Mouse (Mus musculus) MEL (cell line): ENCODE results near the gene A630095N17Rik. TPM values are rescaled to one million over a fixed set of nuclear protein-coding genes. Genes with fewer than 3 reads are reported as not detected.

Experiments used
- DNase-seq: peaks from one replicate; pipeline ENCODE4 v3.0.0; 2011; ENCODE audit warnings: low read depth, low spot score
- H3K27ac ChIP-seq: 2 replicates; pipeline ENCODE4 v1.5.1; 2012; ENCODE audit warnings: low read depth, mild to moderate bottlenecking, control low read depth, low read length, moderate library complexity; ENCODE audit not compliant: control insufficient read depth
- H3K27me3 ChIP-seq, 2 experiments: fragments of 150-350 bp in 1 of 2; sonication (generic) in 1 of 2; 2 replicates each; pipeline ENCODE4 v1.6.1; 2012; ENCODE audit warnings: low read length in 2 of 2, mild to moderate bottlenecking in 2 of 2, improper control_type of control experiment in 1 of 2, moderate library complexity in 1 of 2; ENCODE audit not compliant: insufficient read depth in 2 of 2, control insufficient read depth in 1 of 2
- H3K36me3 ChIP-seq, 2 experiments: 2 replicates each; pipeline ENCODE4 v1.6.1; 2012 to 2014; ENCODE audit warnings: low read length in 2 of 2, improper control_type of control experiment in 1 of 2, inconsistent platforms in 1 of 2, mild to moderate bottlenecking in 1 of 2; ENCODE audit not compliant: insufficient read depth in 2 of 2, control insufficient read depth in 1 of 2
- H3K4me1 ChIP-seq, 2 experiments: fragments of 150-350 bp in 1 of 2; sonication (generic) in 1 of 2; 2 replicates each; pipeline ENCODE4 v1.6.1; 2012; ENCODE audit warnings: low read length in 2 of 2, improper control_type of control experiment in 1 of 2, mild to moderate bottlenecking in 1 of 2; ENCODE audit not compliant: insufficient read depth in 2 of 2, control insufficient read depth in 1 of 2
- H3K4me3 ChIP-seq, 2 experiments: fragments of 150-350 bp in 1 of 2; sonication (generic) in 1 of 2; 2 replicates each; pipeline ENCODE4 v1.5.1; 2012; ENCODE audit warnings: low read depth in 2 of 2, low read length in 2 of 2, mild to moderate bottlenecking in 2 of 2, moderate library complexity in 2 of 2, control low read depth in 1 of 2, improper control_type of control experiment in 1 of 2; ENCODE audit not compliant: control insufficient read depth in 1 of 2, insufficient read depth in 1 of 2
- H3K79me2 ChIP-seq: 2 replicates; pipeline ENCODE4 v1.6.1; 2012; ENCODE audit warnings: mild to moderate bottlenecking, low read length, moderate library complexity; ENCODE audit not compliant: control insufficient read depth, poor library complexity, insufficient read depth
- H3K9ac ChIP-seq: 2 replicates; pipeline ENCODE4 v1.6.1; 2012; ENCODE audit warnings: low read depth, mild to moderate bottlenecking, control low read depth, low read length, moderate library complexity; ENCODE audit not compliant: control insufficient read depth, poor library complexity, severe bottlenecking
- H3K9me3 ChIP-seq: fragments of 150-350 bp; sonication (generic); replicated peaks from 2 replicates; pipeline ENCODE4 v1.6.1; 2012; ENCODE audit warnings: mild to moderate bottlenecking, low read length, improper control_type of control experiment, moderate library complexity; ENCODE audit not compliant: insufficient read depth
- CHD1 ChIP-seq: IDR thresholded peaks from 2 replicates; pipeline ENCODE4 v1.6.1; 2012; ENCODE audit warnings: low read depth, mild to moderate bottlenecking, inconsistent platforms, low read length, improper control_type of control experiment
- CHD2 ChIP-seq: IDR thresholded peaks from 2 replicates; pipeline ENCODE4 v1.6.1; 2011; ENCODE audit warnings: low read length, improper control_type of control experiment
- CTCF ChIP-seq, 3 experiments: IDR thresholded peaks in 2 of 3; conservative IDR thresholded peaks in 1 of 3; 2 replicates each; pipeline ENCODE4 v1.5.1; 2011 to 2012; ENCODE audit warnings: low read length in 3 of 3, low read depth in 2 of 3, mild to moderate bottlenecking in 2 of 3, improper control_type of control experiment in 1 of 3, inconsistent platforms in 1 of 3, mixed read lengths in 1 of 3, moderate library complexity in 1 of 3; ENCODE audit not compliant: control insufficient read depth in 1 of 3, insufficient read depth in 1 of 3, poor library complexity in 1 of 3, severe bottlenecking in 1 of 3
- E2F4 ChIP-seq: IDR thresholded peaks from 2 replicates; pipeline ENCODE4 v1.6.1; 2011; ENCODE audit warnings: low read depth, low read length, improper control_type of control experiment, borderline replicate concordance
- ELF1 ChIP-seq: IDR thresholded peaks from 2 replicates; pipeline ENCODE4 v1.6.1; 2014; ENCODE audit warnings: low read depth, mild to moderate bottlenecking, inconsistent platforms, low read length, improper control_type of control experiment, moderate library complexity
- GABPA ChIP-seq: IDR thresholded peaks from 2 replicates; pipeline ENCODE4 v1.6.1; 2012; ENCODE audit warnings: low read depth, mild to moderate bottlenecking, inconsistent platforms, low read length, improper control_type of control experiment, moderate library complexity
- GATA1 ChIP-seq: IDR thresholded peaks from 2 replicates; pipeline ENCODE4 v1.6.1; 2011; ENCODE audit warnings: low read depth, low read length, improper control_type of control experiment
- HCFC1 ChIP-seq: IDR thresholded peaks from 2 replicates; pipeline ENCODE4 v1.6.1; 2012; ENCODE audit warnings: low read depth, mild to moderate bottlenecking, inconsistent platforms, low read length, improper control_type of control experiment, moderate library complexity
- MAFK ChIP-seq: IDR thresholded peaks from 2 replicates; pipeline ENCODE4 v1.6.1; 2011; ENCODE audit warnings: low read depth, mild to moderate bottlenecking, low read length, improper control_type of control experiment, borderline replicate concordance
- MAX ChIP-seq: IDR thresholded peaks from 2 replicates; pipeline ENCODE4 v1.6.1; 2011; ENCODE audit warnings: low read length, improper control_type of control experiment
- MAZ ChIP-seq: IDR thresholded peaks from 2 replicates; pipeline ENCODE4 v1.6.1; 2012; ENCODE audit warnings: low read depth, mild to moderate bottlenecking, inconsistent platforms, low read length, improper control_type of control experiment
- MEF2A ChIP-seq: IDR thresholded peaks from 2 replicates; pipeline ENCODE4 v1.6.1; 2014; ENCODE audit warnings: low read depth, mild to moderate bottlenecking, inconsistent platforms, low read length, improper control_type of control experiment; ENCODE audit not compliant: poor library complexity, insufficient replicate concordance, severe bottlenecking; ENCODE audit errors: extremely low read depth
- MXI1 ChIP-seq: IDR thresholded peaks from 2 replicates; pipeline ENCODE4 v1.6.1; 2011; ENCODE audit warnings: mild to moderate bottlenecking, low read depth, low read length, improper control_type of control experiment
- MYB ChIP-seq: IDR thresholded peaks from 2 replicates; pipeline ENCODE4 v1.6.1; 2011; ENCODE audit warnings: mild to moderate bottlenecking, low read depth, low read length, improper control_type of control experiment
- NELFE ChIP-seq: IDR thresholded peaks from 2 replicates; pipeline ENCODE4 v1.6.1; 2011; ENCODE audit warnings: low read depth, low read length, improper control_type of control experiment
- POLR2A ChIP-seq, 2 experiments: IDR thresholded peaks; 2 replicates each; pipeline ENCODE4 v1.6.1; 2011 to 2012; ENCODE audit warnings: low read length in 2 of 2, mild to moderate bottlenecking in 2 of 2, control low read depth in 1 of 2, improper control_type of control experiment in 1 of 2, low read depth in 1 of 2, moderate library complexity in 1 of 2; ENCODE audit not compliant: control insufficient read depth in 1 of 2, insufficient read depth in 1 of 2, poor library complexity in 1 of 2
- POLR2AphosphoS2 ChIP-seq: IDR thresholded peaks from 2 replicates; pipeline ENCODE4 v1.6.1; 2011; ENCODE audit warnings: low read length, improper control_type of control experiment
- RAD21 ChIP-seq: IDR thresholded peaks from 2 replicates; pipeline ENCODE4 v1.6.1; 2011; ENCODE audit warnings: mild to moderate bottlenecking, low read depth, low read length, improper control_type of control experiment
- RCOR1 ChIP-seq: IDR thresholded peaks from 2 replicates; pipeline ENCODE4 v1.6.1; 2012; ENCODE audit warnings: low read depth, mild to moderate bottlenecking, inconsistent platforms, low read length, improper control_type of control experiment
- SMC3 ChIP-seq: IDR thresholded peaks from 2 replicates; pipeline ENCODE4 v1.6.1; 2011; ENCODE audit warnings: low read depth, low read length, improper control_type of control experiment
- TAL1 ChIP-seq: IDR thresholded peaks from 2 replicates; pipeline ENCODE4 v1.6.1; 2012; ENCODE audit warnings: mild to moderate bottlenecking, inconsistent platforms, low read length, moderate library complexity, mixed read lengths
- TBP ChIP-seq: IDR thresholded peaks from 2 replicates; pipeline ENCODE4 v1.8.0; 2011; ENCODE audit warnings: low read depth, low read length, improper control_type of control experiment
- TCF12 ChIP-seq: IDR thresholded peaks from 2 replicates; pipeline ENCODE4 v1.6.1; 2014; ENCODE audit warnings: low read depth, mild to moderate bottlenecking, inconsistent platforms, low read length, improper control_type of control experiment, moderate library complexity
- USF1 ChIP-seq: IDR thresholded peaks from 2 replicates; pipeline ENCODE4 v1.6.1; 2014; ENCODE audit warnings: low read depth, mild to moderate bottlenecking, inconsistent platforms, low read length, improper control_type of control experiment, moderate library complexity
- ZC3H11A ChIP-seq: IDR thresholded peaks from 2 replicates; pipeline ENCODE4 v1.6.1; 2012; ENCODE audit warnings: low read depth, mild to moderate bottlenecking, inconsistent platforms, low read length, improper control_type of control experiment
- ZKSCAN1 ChIP-seq: IDR thresholded peaks from 2 replicates; pipeline ENCODE4 v1.6.1; 2012; ENCODE audit warnings: low read depth, mild to moderate bottlenecking, inconsistent platforms, low read length, improper control_type of control experiment, moderate library complexity
- ZMIZ1 ChIP-seq: IDR thresholded peaks from 2 replicates; pipeline ENCODE4 v1.6.1; 2012; ENCODE audit warnings: low read depth, mild to moderate bottlenecking, inconsistent platforms, low read length, improper control_type of control experiment, moderate library complexity
- ZNF384 ChIP-seq: IDR thresholded peaks from 2 replicates; pipeline ENCODE4 v1.6.1; 2012; ENCODE audit warnings: low read depth, mild to moderate bottlenecking, inconsistent platforms, low read length, improper control_type of control experiment
- polyA plus RNA-seq, 2 experiments: library from polyadenylated mRNA; stranded (reverse) in 1 of 2; unstranded in 1 of 2; fragments of >175 nt in 1 of 2; fragments of >200 nt in 1 of 2; gene quantifications; 2 replicates each; pipeline versions ENCODE4 v1.2.1 to v1.2.4; 2012; ENCODE audit warnings: low replicate concordance in 2 of 2, low read depth in 1 of 2; ENCODE audit not compliant: insufficient read length in 2 of 2, insufficient read depth in 1 of 2, missing spikeins in 1 of 2
- total RNA-seq: library from RNA; depleted of rRNA; stranded (reverse); fragments of 300-350 nt; gene quantifications from 2 replicates; pipeline ENCODE4 v1.2.3, GENCODE M21; 2012

The A630095N17Rik gene
- total and polyA plus RNA-seq, 3 experiments = 0.58 to 0.82 TPM; not detected in 1

- TF ChIP-seq MAFK (no peak), RAD21 (no peak), GABPA (no peak), CHD2 (no peak), ZKSCAN1 (no peak), MXI1 (peak; percentile 40; the same call in 1 of the 2 replicates), POLR2AphosphoS2 (no peak), NELFE (no peak)
These were observed 2.7 kb downstream of the A630095N17Rik start (continued) for GRCm38 (mm10) chr1:75229158-75229557.

DNA sequence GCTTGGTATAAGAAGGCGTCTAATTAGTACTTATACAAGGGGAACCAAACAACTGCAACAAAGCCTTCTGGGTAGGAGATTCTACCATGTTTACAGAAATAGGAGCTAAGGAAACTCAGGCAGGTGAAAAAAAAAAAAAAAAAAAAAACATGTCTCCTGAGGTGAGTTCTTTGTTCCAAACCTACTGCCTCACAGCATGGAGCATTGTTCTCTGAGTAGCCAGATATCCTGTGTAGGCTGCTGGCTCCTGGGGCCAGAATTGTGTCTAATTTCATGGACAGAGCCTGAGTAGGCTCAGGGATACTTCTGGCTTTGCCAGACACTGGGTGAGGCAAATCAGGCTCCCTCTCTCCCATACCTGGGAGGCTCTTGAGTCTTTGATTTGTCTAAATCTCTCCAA is 4.2 kb downstream of the A630095N17Rik start:
- peak overlapping the region; percentile 37 for H3K9ac ChIP-seq
- H3K79me2 ChIP-seq = no peaks in the 10 kb centered on the region; the same call in 1 of the 2 replicates
- peaks cover 0 to 61% of the 10 kb centered on the region in 2 experiments; a peak in 2 of 4 replicates for H3K36me3 ChIP-seq
- TF ChIP-seq POLR2A (IDR thresholded peaks at IDR 0.05; ENCODE audit: control insufficient read depth in 1 of 2, insufficient read depth in 1 of 2, low read depth in 1 of 2, low read length in 2 of 2, poor library complexity in 1 of 2) (no peak), MXI1 (no peak), TCF12 (no peak), CHD2 (no peak)
- DNase-seq = no peak
- no peaks in the 10 kb centered on the region for H3K27me3 ChIP-seq
- peak overlapping the region; percentile 53 for H3K27ac ChIP-seq
- no peaks in the 10 kb centered on the region for H3K9me3 ChIP-seq
- no peak overlapping the region for H3K4me3 ChIP-seq
- peaks cover 38 to 74% of the 10 kb centered on the region in 2 experiments for H3K4me1 ChIP-seq

DNA sequence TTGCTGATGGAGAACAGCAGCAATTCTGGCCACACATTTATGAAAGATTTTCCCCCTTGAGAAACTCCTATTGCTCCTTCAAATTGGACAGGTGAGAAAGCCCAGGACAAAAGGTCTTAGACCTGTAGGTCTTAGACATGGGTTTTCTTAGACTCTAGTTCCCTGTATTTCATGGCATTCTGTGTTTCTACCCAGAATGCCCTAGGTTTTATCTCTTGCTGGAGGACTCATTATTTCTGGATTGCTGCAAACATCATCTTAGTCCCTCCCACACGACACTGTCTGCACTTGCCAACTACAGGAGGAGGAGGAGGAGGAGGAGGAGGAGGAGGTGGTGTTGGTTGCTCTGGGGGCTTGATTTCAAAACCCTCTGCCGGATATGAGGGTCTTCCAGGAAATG is 5.8 kb downstream of the A630095N17Rik start:
- Histone ChIP-seq H3K27me3 (no peaks in the 10 kb centered on the region), H3K4me3 (peak overlapping the region; percentile 31 to 49; a peak in 3 of 4 replicates), H3K9ac (peak overlapping the region; percentile 52), H3K79me2 (no peaks in the 10 kb centered on the region; the same call in 1 of the 2 replicates), H3K36me3 (peaks cover 0 to 62% of the 10 kb centered on the region in 2 experiments; a peak in 2 of 4 replicates), H3K27ac (peak overlapping the region; percentile 91), H3K4me1 (peaks cover 38 to 69% of the 10 kb centered on the region in 2 experiments), H3K9me3 (no peaks in the 10 kb centered on the region)
- peak; percentile 75 for DNase-seq
- peak; percentile 56; the same call in 1 of the 2 replicates for TF ChIP-seq GATA1
- TF ChIP-seq RAD21 = no peak
- TF ChIP-seq POLR2AphosphoS2 = 0 out of 2 replicates have a peak, but pooled peaks have one; percentile 22
- TF ChIP-seq E2F4 = 0 out of 2 replicates have a peak, but pooled peaks have one; percentile 47
- TF ChIP-seq MEF2A = no peak
- no peak for TF ChIP-seq CHD2
- TF ChIP-seq ZMIZ1 = no peak; the same call in 1 of the 2 replicates
- TF ChIP-seq POLR2A (IDR thresholded peaks at IDR 0.05; ENCODE audit: control insufficient read depth in 1 of 2, insufficient read depth in 1 of 2, low read depth in 1 of 2, low read length in 2 of 2, poor library complexity in 1 of 2) = no peak
- no peak for TF ChIP-seq GABPA
- TF ChIP-seq RCOR1 = peak; percentile 34
- TF ChIP-seq MAFK = no peak
- no peak for TF ChIP-seq CHD1
- peak; percentile 27; the same call in 1 of the 2 replicates for TF ChIP-seq MYB
- no peak for TF ChIP-seq SMC3
- TF ChIP-seq HCFC1 = peak; percentile 60; the same call in 1 of the 2 replicates
- TF ChIP-seq TAL1 = no peak
- peak; percentile 49; the same call in 1 of the 2 replicates for TF ChIP-seq TBP
- TF ChIP-seq ZC3H11A = no peak
- 0 out of 2 replicates have a peak, but pooled peaks have one; percentile 8 for TF ChIP-seq ELF1
- no peak for TF ChIP-seq CTCF (IDR thresholded peaks at IDR 0.05 in 2 of 3, conservative IDR thresholded peaks at IDR 0.05 in 1 of 3; ENCODE audit: control insufficient read depth in 1 of 3, insufficient read depth in 1 of 3, low read depth in 2 of 3, low read length in 3 of 3, poor library complexity in 1 of 3, severe bottlenecking in 1 of 3)
- TF ChIP-seq NELFE = no peak; the same call in none of the 2 replicates
- TF ChIP-seq USF1 = no peak
- peak; percentile 53 for TF ChIP-seq MAX
- no peak for TF ChIP-seq ZNF384
- no peak for TF ChIP-seq TCF12
- TF ChIP-seq MAZ = peak; percentile 38; the same call in 1 of the 2 replicates
